Mouse (Mus musculus) ES-E14 (cell line): Measurements from ENCODE around the gene Tet1. TPM values are rescaled to one million over a fixed set of nuclear protein-coding genes. Genes with fewer than 3 reads are reported as not detected.

Source experiments
- DNase-seq: peaks from one replicate; pipeline ENCODE4 v3.0.0-alpha.2; 2013; ENCODE audit warnings: low read depth, low spot score
- H3K27ac ChIP-seq: 2 replicates; pipeline ENCODE4 v1.5.1; 2012; ENCODE audit warnings: low read depth, mild to moderate bottlenecking, low read length, moderate library complexity, mixed read lengths; ENCODE audit not compliant: poor library complexity, insufficient read depth, severe bottlenecking
- H3K36me3 ChIP-seq: 2 replicates; pipeline ENCODE4 v1.6.1; 2012; ENCODE audit warnings: mild to moderate bottlenecking, low read length, moderate library complexity, mixed read lengths; ENCODE audit not compliant: control insufficient read depth, poor library complexity, insufficient read depth, severe bottlenecking
- H3K4me1 ChIP-seq, 2 experiments: fragments of 150-350 bp in 1 of 2; sonication (generic) in 1 of 2; 2 replicates each; pipeline ENCODE4 v1.6.1; 2012; ENCODE audit warnings: low read length in 2 of 2, mild to moderate bottlenecking in 1 of 2, mixed read lengths in 1 of 2; ENCODE audit not compliant: control insufficient read depth in 2 of 2, insufficient read depth in 2 of 2, poor library complexity in 1 of 2
- H3K4me3 ChIP-seq, 2 experiments: fragments of 150-350 bp in 1 of 2; sonication (generic) in 1 of 2; 2 replicates each; pipeline ENCODE4 v1.5.1; 2012; ENCODE audit warnings: low read length in 2 of 2, low read depth in 1 of 2, mild to moderate bottlenecking in 1 of 2, mixed read lengths in 1 of 2; ENCODE audit not compliant: insufficient read depth in 1 of 2, poor library complexity in 1 of 2, severe bottlenecking in 1 of 2
- H3K9ac ChIP-seq: 2 replicates; pipeline ENCODE4 v1.6.1; 2012; ENCODE audit warnings: low read depth, mild to moderate bottlenecking, low read length, mixed read lengths; ENCODE audit not compliant: poor library complexity, insufficient read depth, severe bottlenecking
- H3K9me3 ChIP-seq: fragments of 150-350 bp; sonication (generic); 2 replicates; pipeline ENCODE4 v1.6.1; 2012; ENCODE audit warnings: low read depth, mild to moderate bottlenecking, low read length; ENCODE audit not compliant: control insufficient read depth, insufficient read depth
- CHD2 ChIP-seq: IDR thresholded peaks from 2 replicates; pipeline ENCODE4 v1.6.1; 2014; ENCODE audit warnings: mild to moderate bottlenecking, low read depth, low read length, inconsistent platforms
- HCFC1 ChIP-seq: IDR thresholded peaks from 2 replicates; pipeline ENCODE4 v1.6.1; 2012; ENCODE audit warnings: low read length, inconsistent platforms, borderline replicate concordance; ENCODE audit not compliant: insufficient read depth
- MAFK ChIP-seq: IDR thresholded peaks from 2 replicates; pipeline ENCODE4 v1.6.1; 2014; ENCODE audit warnings: mild to moderate bottlenecking, low read depth, low read length, inconsistent platforms; ENCODE audit not compliant: insufficient read depth
- ZC3H11A ChIP-seq: IDR thresholded peaks from 2 replicates; pipeline ENCODE4 v1.6.1; 2012; ENCODE audit warnings: low read depth, mild to moderate bottlenecking, inconsistent platforms, low read length, borderline replicate concordance
- ZNF384 ChIP-seq: IDR thresholded peaks from 2 replicates; pipeline ENCODE4 v1.6.1; 2012; ENCODE audit warnings: low read depth, low read length, inconsistent platforms
- in situ Hi-C, 2 experiments: fragments of 600-800 bp; cut with MboI; formaldehyde crosslinking; loops; one replicate each; pipeline ENCODE4 v1.15.1; 2025; ENCODE audit warnings: low sequenced_read_pairs in 2 of 2, inconsistent platforms in 1 of 2; ENCODE audit not compliant: unreplicated experiment in 2 of 2
- total RNA-seq: library from RNA; depleted of rRNA; stranded (reverse); fragments of 300-350 nt; gene quantifications from 2 replicates; pipeline ENCODE4 v1.2.3, GENCODE M21; 2012

The Tet1 gene
- total RNA-seq, 1 experiment = 307 TPM

DNA sequence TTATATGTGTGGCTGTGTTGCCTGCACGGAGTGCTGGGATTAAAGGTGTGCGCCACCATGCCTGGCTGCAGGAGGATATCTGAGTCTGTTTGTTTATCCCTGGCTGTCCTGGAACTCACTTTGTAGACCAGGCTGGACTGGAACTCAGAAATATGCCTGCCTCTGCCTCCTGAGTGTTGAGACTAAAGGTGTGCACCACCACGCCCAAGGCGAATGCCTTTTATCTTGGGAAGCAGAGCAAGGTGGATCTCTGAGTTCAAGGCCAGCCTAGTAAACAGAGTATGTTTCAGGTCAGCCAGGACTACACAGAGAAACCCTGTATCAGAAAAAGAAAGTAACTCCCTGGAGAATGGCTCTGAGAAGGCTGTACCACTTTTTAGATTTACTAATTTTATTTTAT lies 8.7 kb downstream of the Tet1 start:
- DNase-seq = no peak
- in situ Hi-C loops = no loop called here
- H3K9me3 ChIP-seq = no peaks in the 10 kb centered on the region
- no peak overlapping the region for H3K9ac ChIP-seq
- H3K36me3 ChIP-seq = no peaks in the 10 kb centered on the region
- no peak overlapping the region for H3K4me3 ChIP-seq
- H3K4me1 ChIP-seq = peaks cover 0 to 21% of the 10 kb centered on the region in 2 experiments; a peak in 2 of 4 replicates
- no peak for TF ChIP-seq HCFC1
- H3K27ac ChIP-seq = peak overlapping the region; percentile 47; the same call in 1 of the 2 replicates

DNA sequence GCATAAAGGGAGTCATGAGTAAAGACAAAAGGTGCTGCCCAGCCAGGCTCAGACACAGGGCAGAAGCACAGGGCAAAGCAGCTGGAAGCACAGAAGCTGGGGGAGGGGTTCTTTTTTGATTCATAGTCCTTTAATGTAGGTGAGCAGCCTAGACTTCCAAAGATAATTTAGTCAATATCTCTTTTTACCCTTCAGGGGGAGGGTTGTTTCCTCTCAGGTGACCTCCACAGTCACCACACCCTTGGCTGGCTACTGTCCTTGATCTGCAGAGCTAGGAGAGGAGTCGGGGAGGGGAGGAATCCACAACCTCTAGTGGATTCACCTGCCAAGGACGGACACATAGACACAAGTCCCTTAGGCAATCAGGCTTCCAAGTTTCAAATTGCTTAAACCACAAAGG lies 10.7 kb downstream of the Tet1 start:
- Histone ChIP-seq H3K27ac (peak overlapping the region; percentile 91; the same call in 1 of the 2 replicates), H3K4me1 (peaks cover 0 to 18% of the 10 kb centered on the region in 2 experiments; a peak in 2 of 4 replicates), H3K36me3 (no peaks in the 10 kb centered on the region), H3K4me3 (peak overlapping the region; percentile 0 to 25; a peak in 2 of 4 replicates), H3K9ac (no peak overlapping the region), H3K9me3 (no peaks in the 10 kb centered on the region)
- no peak for DNase-seq
- in situ Hi-C loops = no loop called here
- TF ChIP-seq MAFK (no peak), HCFC1 (no peak), ZC3H11A (no peak), CHD2 (no peak), ZNF384 (no peak)

DNA sequence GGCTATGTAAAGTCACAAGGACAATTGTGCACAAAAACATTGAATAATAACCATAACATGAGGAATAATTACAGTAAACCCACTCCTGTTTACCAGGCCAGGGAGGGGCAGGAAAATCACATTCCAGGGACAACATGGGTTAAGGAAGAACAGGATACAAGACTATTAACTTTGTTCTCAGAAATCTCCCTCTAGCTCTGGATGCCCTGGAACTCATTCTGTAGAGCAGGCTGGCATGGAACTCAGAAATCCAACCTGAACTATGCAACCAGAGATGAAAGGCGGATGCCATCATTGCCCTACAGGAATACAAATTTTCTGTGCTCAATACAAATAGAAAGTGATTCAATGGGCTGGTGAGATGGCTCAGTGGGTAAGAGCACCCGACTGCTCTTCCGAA lies 11.4 kb downstream of the Tet1 start:
- H3K4me1 ChIP-seq = peaks cover 0 to 14% of the 10 kb centered on the region in 2 experiments; a peak in 2 of 4 replicates

DNA sequence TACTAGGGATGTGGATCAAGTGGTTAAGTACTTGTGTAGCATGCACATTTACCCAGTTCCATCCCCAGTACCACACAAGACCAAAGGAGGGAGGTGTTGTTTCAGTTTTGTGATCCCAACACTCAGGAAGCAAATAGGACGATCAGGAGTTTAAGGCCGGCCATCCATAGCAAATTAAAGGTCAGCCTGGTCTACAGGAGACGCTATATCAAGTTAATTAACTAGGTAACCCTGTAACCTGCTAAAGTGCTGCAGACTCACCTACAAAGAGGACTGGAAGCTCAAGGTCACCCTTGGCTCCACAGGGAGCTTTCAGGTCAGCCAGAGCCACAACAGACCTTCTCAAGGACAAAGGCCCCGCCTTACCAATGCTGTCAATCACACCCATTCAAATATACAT lies 12.0 kb downstream of the Tet1 start:
- TF ChIP-seq CHD2 (peak; percentile 44; the same call in 1 of the 2 replicates), HCFC1 (no peak), ZNF384 (0 out of 2 replicates have a peak, but pooled peaks have one; percentile 35), MAFK (no peak), ZC3H11A (no peak)
- H3K4me3 ChIP-seq = peak overlapping the region; percentile 12 to 31; a peak in 2 of 4 replicates
- in situ Hi-C loops = no loop called here
- H3K27ac ChIP-seq = peak overlapping the region; percentile 91; the same call in 1 of the 2 replicates
- peaks cover 0 to 12% of the 10 kb centered on the region in 2 experiments; a peak in 1 of 4 replicates for H3K4me1 ChIP-seq
- H3K36me3 ChIP-seq = no peaks in the 10 kb centered on the region
- H3K9ac ChIP-seq = peak overlapping the region; percentile 24; the same call in 1 of the 2 replicates
- no peak for DNase-seq
- H3K9me3 ChIP-seq = no peaks in the 10 kb centered on the region

More for the DNA sequence above, 11.4 kb downstream of the Tet1 start:
- Histone ChIP-seq H3K9ac (peak overlapping the region; percentile 37; the same call in 1 of the 2 replicates), H3K36me3 (no peaks in the 10 kb centered on the region), H3K27ac (peak overlapping the region; percentile 91; the same call in 1 of the 2 replicates), H3K9me3 (no peaks in the 10 kb centered on the region), H3K4me3 (peak overlapping the region; percentile 1 to 49; a peak in 2 of 4 replicates)
- DNase-seq = no peak
- no peak for TF ChIP-seq MAFK
- TF ChIP-seq ZNF384 = no peak
- TF ChIP-seq CHD2 = no peak
- TF ChIP-seq ZC3H11A = no peak
- TF ChIP-seq HCFC1 = no peak
- in situ Hi-C loops = no loop called here

DNA sequence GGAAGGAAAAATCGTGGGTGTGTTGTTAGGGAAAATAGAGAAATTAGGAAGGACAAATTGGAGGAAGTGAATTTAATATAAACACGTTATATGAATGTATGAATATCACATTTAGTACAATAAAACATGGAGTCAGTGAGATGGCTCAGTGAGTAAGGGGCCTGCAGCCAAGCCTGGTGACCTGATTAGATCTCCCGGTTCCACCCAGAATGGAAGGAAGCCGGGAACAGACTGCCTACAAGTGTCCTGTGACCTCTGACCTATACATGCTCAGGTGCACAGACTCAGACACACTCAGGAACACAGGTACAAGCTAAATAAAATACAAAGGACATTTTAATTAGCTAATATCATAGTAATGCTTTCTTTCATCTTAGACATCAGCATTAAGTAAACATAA lies 12.8 kb downstream of the Tet1 start:
- Histone ChIP-seq H3K27ac (peak overlapping the region; percentile 91; the same call in 1 of the 2 replicates), H3K36me3 (no peaks in the 10 kb centered on the region), H3K4me3 (peak overlapping the region; percentile 8 to 12; a peak in 3 of 4 replicates), H3K9me3 (no peaks in the 10 kb centered on the region), H3K4me1 (peaks cover 0 to 12% of the 10 kb centered on the region in 2 experiments; a peak in 1 of 4 replicates), H3K9ac (no peak overlapping the region)
- no peak for DNase-seq
- in situ Hi-C loops = no loop called here
- no peak for TF ChIP-seq MAFK
- no peak for TF ChIP-seq CHD2
- TF ChIP-seq ZNF384 = no peak
